Mouse (Mus musculus): ENCODE data around the gene Trim62. TPM values are rescaled to one million over a fixed set of nuclear protein-coding genes. Genes with fewer than 3 reads are reported as not detected.
A peak's percentile ranks its signal among the peaks of the same experiment; 100 is the strongest.

The Trim62 gene
- polyA plus RNA-seq, 2 experiments, result 9.2 TPM

GRCm38 (mm10) chr4:128957155-128957911 lies 74.0 kb downstream of the Trim62 start:
- peaks cover 29% of the 10 kb centered on the region for H3K4me1 ChIP-seq (ENCODE audit: control insufficient read depth, insufficient read depth, low read length)
- H3K27me3 ChIP-seq (ENCODE audit: control insufficient read depth, insufficient read depth, low read length), result no peaks in the 10 kb centered on the region
- H3K9ac ChIP-seq (ENCODE audit: low read depth, low read length, severe bottlenecking), result no peak overlapping the region
- ATAC-seq (ENCODE audit: low FRiP score, low read depth) (peak; percentile 28; the same call in 1 of the 2 replicates), DNase-seq (ENCODE audit: low spot score) (peak; percentile 67)
- H3K36me3 ChIP-seq (ENCODE audit: control insufficient read depth, insufficient read depth, low read length), result no peaks in the 10 kb centered on the region
- no peak overlapping the region for H3K4me2 ChIP-seq (replicated peaks; ENCODE audit: low read depth, low read length, severe bottlenecking)
- TF ChIP-seq POLR2A (IDR thresholded peaks at IDR 0.05; ENCODE audit: borderline replicate concordance, extremely low read depth, insufficient read depth, insufficient read length), result no peak
- peak overlapping the region; percentile 69 for H3K27ac ChIP-seq (replicated peaks; ENCODE audit: low read depth, low read length)
- 36% methylated on average over 11 of the region's 11 CpGs for WGBS
- H3K9me3 ChIP-seq (ENCODE audit: control insufficient read depth, low read length), result no peaks in the 10 kb centered on the region
- H3K4me3 ChIP-seq (replicated peaks; ENCODE audit: low read length), result no peak overlapping the region

- DNase-seq (ENCODE audit: low spot score), result no peak
- no peaks in the 10 kb centered on the region for H3K36me3 ChIP-seq (ENCODE audit: control insufficient read depth, insufficient read depth, low read length)
- H3K4me3 ChIP-seq (replicated peaks; ENCODE audit: low read length), result no peak overlapping the region
- TF ChIP-seq POLR2A (IDR thresholded peaks at IDR 0.05; ENCODE audit: borderline replicate concordance, extremely low read depth, insufficient read depth, insufficient read length), result no peak
- H3K9me3 ChIP-seq (ENCODE audit: control insufficient read depth, low read length), result no peaks in the 10 kb centered on the region
- no peak overlapping the region for H3K9ac ChIP-seq (ENCODE audit: low read depth, low read length, severe bottlenecking)
- H3K4me1 ChIP-seq (ENCODE audit: control insufficient read depth, insufficient read depth, low read length), result peaks cover 31% of the 10 kb centered on the region
- peak overlapping the region; percentile 69 for H3K27ac ChIP-seq (replicated peaks; ENCODE audit: low read depth, low read length)
- no peaks in the 10 kb centered on the region for H3K27me3 ChIP-seq (ENCODE audit: control insufficient read depth, insufficient read depth, low read length)
- ATAC-seq (ENCODE audit: low FRiP score, low read depth), result no peak
- WGBS, result 80% methylated on average over 11 of the region's 11 CpGs
- no peak overlapping the region for H3K4me2 ChIP-seq (replicated peaks; ENCODE audit: low read depth, low read length, severe bottlenecking)
These were observed 74.8 kb downstream of the Trim62 start for GRCm38 (mm10) chr4:128958156-128958555.

- Histone ChIP-seq H3K4me2 (replicated peaks; ENCODE audit: low read depth, low read length, severe bottlenecking) (no peak overlapping the region), H3K9ac (ENCODE audit: low read depth, low read length, severe bottlenecking) (no peak overlapping the region), H3K27ac (replicated peaks; ENCODE audit: low read depth, low read length) (no peak overlapping the region), H3K27me3 (ENCODE audit: control insufficient read depth, insufficient read depth, low read length) (no peaks in the 10 kb centered on the region), H3K4me3 (replicated peaks; ENCODE audit: low read length) (no peak overlapping the region), H3K36me3 (ENCODE audit: control insufficient read depth, insufficient read depth, low read length) (no peaks in the 10 kb centered on the region), H3K4me1 (ENCODE audit: control insufficient read depth, insufficient read depth, low read length) (peaks cover 32% of the 10 kb centered on the region), H3K9me3 (ENCODE audit: control insufficient read depth, low read length) (no peaks in the 10 kb centered on the region)
- ATAC-seq (ENCODE audit: low FRiP score, low read depth), result no peak
- 50% methylated on average over 8 of the region's 8 CpGs for WGBS
- DNase-seq (ENCODE audit: low spot score), result no peak
- no peak for TF ChIP-seq POLR2A (IDR thresholded peaks at IDR 0.05; ENCODE audit: borderline replicate concordance, extremely low read depth, insufficient read depth, insufficient read length)
These were observed 75.5 kb downstream of the Trim62 start for GRCm38 (mm10) chr4:128958849-128959248.

GRCm38 (mm10) chr4:128959676-128960075 lies 76.3 kb downstream of the Trim62 start:
- Histone ChIP-seq H3K4me1 (ENCODE audit: control insufficient read depth, insufficient read depth, low read length) (peaks cover 32% of the 10 kb centered on the region), H3K9me3 (ENCODE audit: control insufficient read depth, low read length) (no peaks in the 10 kb centered on the region), H3K9ac (ENCODE audit: low read depth, low read length, severe bottlenecking) (no peak overlapping the region), H3K27me3 (ENCODE audit: control insufficient read depth, insufficient read depth, low read length) (no peaks in the 10 kb centered on the region), H3K4me2 (replicated peaks; ENCODE audit: low read depth, low read length, severe bottlenecking) (no peak overlapping the region), H3K4me3 (replicated peaks; ENCODE audit: low read length) (no peak overlapping the region), H3K27ac (replicated peaks; ENCODE audit: low read depth, low read length) (no peak overlapping the region), H3K36me3 (ENCODE audit: control insufficient read depth, insufficient read depth, low read length) (no peaks in the 10 kb centered on the region)
- DNase-seq (ENCODE audit: low spot score), result no peak
- no peak for TF ChIP-seq POLR2A (IDR thresholded peaks at IDR 0.05; ENCODE audit: borderline replicate concordance, extremely low read depth, insufficient read depth, insufficient read length)
- WGBS, result 87% methylated on average over 17 of the region's 17 CpGs
- no peak for ATAC-seq (ENCODE audit: low FRiP score, low read depth)

Other genes with a start within 250 kb of the Trim62 start
- 103 and 120 TPM in 2 replicates for gene Phc2, start 228.9 kb upstream of the Trim62 start, polyA plus RNA-seq (2012; rRNA removed)
- gene Phc2, start 228.9 kb upstream of the Trim62 start, polyA plus RNA-seq (2014; fragmentation: Nextera tagmentation; extraction: Ambion mirVana), result 69.8 and 73.7 TPM in 2 replicates
- gene A3galt2, start 128.2 kb upstream of the Trim62 start, polyA plus RNA-seq (2012; rRNA removed), result 1.7 and 2.1 TPM in 2 replicates
- 0.15 and 0.39 TPM in 2 replicates for gene A3galt2, start 128.2 kb upstream of the Trim62 start, polyA plus RNA-seq (2014; fragmentation: Nextera tagmentation; extraction: Ambion mirVana)
- 87.2 and 131 TPM in 2 replicates for gene Zfp362, start 77.5 kb upstream of the Trim62 start, polyA plus RNA-seq (2012; rRNA removed)
- gene Zfp362, start 77.5 kb upstream of the Trim62 start, polyA plus RNA-seq (2014; fragmentation: Nextera tagmentation; extraction: Ambion mirVana), result 38.7 and 47.4 TPM in 2 replicates
- 30.7 and 32.8 TPM in 2 replicates for gene Azin2, start 78.9 kb downstream of the Trim62 start, polyA plus RNA-seq (2012; rRNA removed)
- 26.5 and 34.3 TPM in 2 replicates for gene Azin2, start 78.9 kb downstream of the Trim62 start, polyA plus RNA-seq (2014; fragmentation: Nextera tagmentation; extraction: Ambion mirVana)
- gene Ak2, start 108.4 kb downstream of the Trim62 start, polyA plus RNA-seq (2012; rRNA removed), result 94.7 and 127 TPM in 2 replicates
- 153 and 165 TPM in 2 replicates for gene Ak2, start 108.4 kb downstream of the Trim62 start, polyA plus RNA-seq (2014; fragmentation: Nextera tagmentation; extraction: Ambion mirVana)
- gene Rnf19b, start 174.7 kb downstream of the Trim62 start, polyA plus RNA-seq (2012; rRNA removed), result 28.1 and 29.1 TPM in 2 replicates
- 9.9 and 10.0 TPM in 2 replicates for gene Rnf19b, start 174.7 kb downstream of the Trim62 start, polyA plus RNA-seq (2014; fragmentation: Nextera tagmentation; extraction: Ambion mirVana)
- 8.8 and 9.9 TPM in 2 replicates for gene Tmem54, start 222.0 kb downstream of the Trim62 start, polyA plus RNA-seq (2012; rRNA removed)
- 11.1 and 13.3 TPM in 2 replicates for gene Tmem54, start 222.0 kb downstream of the Trim62 start, polyA plus RNA-seq (2014; fragmentation: Nextera tagmentation; extraction: Ambion mirVana)
- gene Hpca, start 238.5 kb downstream of the Trim62 start, polyA plus RNA-seq (2012; rRNA removed), result 2.1 and 2.4 TPM in 2 replicates
- 0.39 and 0.94 TPM in 2 replicates for gene Hpca, start 238.5 kb downstream of the Trim62 start, polyA plus RNA-seq (2014; fragmentation: Nextera tagmentation; extraction: Ambion mirVana)

Measured in limb, embryonic 14.5 days (tissue).